Mouse (Mus musculus) liver, postnatal 0 days (tissue): ENCODE results near the gene Chmp1a. TPM values are rescaled to one million over a fixed set of nuclear protein-coding genes. Genes with fewer than 3 reads are reported as not detected.
A peak's percentile ranks its signal among the peaks of the same experiment; 100 is the strongest.
"Not testable (repeated sequence)": the region's sequence is repeated elsewhere in the genome, so short reads cannot be mapped to it uniquely, and the experiment has no call there.

Experiments used
- ATAC-seq: fragments of 200-750 bp; cut with Nextera tagmentation; 2 replicates; pipeline ENCODE4 v1.8.0; 2017; ENCODE audit warnings: mild to moderate bottlenecking, moderate library complexity
- DNase-seq: peaks from one replicate; pipeline ENCODE4 v3.0.0-alpha.2; 2016
- H3K27ac ChIP-seq: fragments of 300-500 bp; sonication (generic); 2 replicates; pipeline ENCODE4 v1.5.1; 2014; ENCODE audit warnings: antibody characterized with exemption, moderate library complexity, mild to moderate bottlenecking, low read depth
- H3K27me3 ChIP-seq: fragments of 300-500 bp; sonication (generic); 2 replicates; pipeline ENCODE4 v1.6.1; 2014; ENCODE audit warnings: low read length, control low read depth, mixed read lengths; ENCODE audit not compliant: insufficient read depth
- H3K36me3 ChIP-seq: fragments of 300-500 bp; sonication (generic); replicated peaks from 2 replicates; pipeline ENCODE4 v1.6.1; 2014; ENCODE audit warnings: mild to moderate bottlenecking, control low read depth, low read length, moderate library complexity, mixed read lengths; ENCODE audit not compliant: insufficient read depth
- H3K4me1 ChIP-seq: fragments of 300-500 bp; sonication (generic); 2 replicates; pipeline ENCODE4 v1.6.1; 2014; ENCODE audit warnings: antibody characterized with exemption, mild to moderate bottlenecking, control low read depth; ENCODE audit not compliant: insufficient read depth
- H3K4me2 ChIP-seq: fragments of 300-500 bp; sonication (generic); 2 replicates; pipeline ENCODE4 v1.6.1; 2014; ENCODE audit warnings: low read depth, mild to moderate bottlenecking, low read length, moderate library complexity, mixed read lengths
- H3K4me3 ChIP-seq: fragments of 300-500 bp; sonication (generic); 2 replicates; pipeline ENCODE4 v1.5.1; 2014; ENCODE audit warnings: low read depth, low read length
- H3K9ac ChIP-seq: fragments of 300-500 bp; sonication (generic); replicated peaks from 2 replicates; pipeline ENCODE4 v1.6.1; 2014; ENCODE audit warnings: mild to moderate bottlenecking, moderate library complexity
- H3K9me3 ChIP-seq: fragments of 300-500 bp; sonication (generic); 2 replicates; pipeline ENCODE4 v1.6.1; 2016; ENCODE audit warnings: mild to moderate bottlenecking, control low read depth, low read length, mixed read lengths
- CTCF ChIP-seq: sonication (generic); IDR thresholded peaks from 2 replicates; pipeline ENCODE4 v1.5.1; 2016; ENCODE audit warnings: antibody characterized with exemption, low read depth
- EP300 ChIP-seq: IDR thresholded peaks from 2 replicates; pipeline ENCODE4 v1.6.1; 2016; ENCODE audit warnings: antibody characterized with exemption, low read depth, mild to moderate bottlenecking
- WGBS: fragments of 180-500 bp; shearing (Covaris S2); extraction: QIAGEN DNeasy Blood & Tissue Kit; methylation state at CpG from one replicate; pipeline ENCODE4 v1.1.7; 2014; ENCODE audit not compliant: insufficient replicate concordance; 5-methylcytosine and 5-hydroxymethylcytosine counted together
- polyA plus RNA-seq: library from polyadenylated mRNA; unstranded; fragments of >200 nt; fragmentation: Nextera tagmentation; extraction: Ambion mirVana; gene quantifications from 2 replicates; pipeline ENCODE4 v1.2.1, GENCODE M21; 2015

The Chmp1a gene
- polyA plus RNA-seq, 1 experiment from 2014 or later, result 60.0 TPM

DNA sequence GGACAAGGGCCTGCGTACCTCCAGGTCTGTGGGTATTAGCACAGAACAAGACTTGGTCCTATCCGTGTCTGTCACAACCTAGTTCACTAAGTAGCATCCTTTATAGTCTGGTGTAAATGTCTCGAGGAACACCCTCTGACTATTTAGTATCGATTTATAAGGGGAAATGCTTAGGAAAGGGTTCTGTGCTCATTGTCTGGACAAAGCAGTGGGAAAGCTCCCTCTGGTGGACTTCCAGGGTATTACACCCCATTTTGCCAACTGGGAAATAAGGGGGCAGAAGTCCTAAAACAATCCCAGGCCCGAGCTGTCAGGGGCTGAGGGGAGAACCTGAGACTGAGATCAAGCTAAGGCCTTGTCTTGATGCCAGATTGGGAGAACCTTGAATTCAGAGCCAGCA, 10.3 kb downstream of the Chmp1a start:
- TF ChIP-seq EP300 (no peak), CTCF (peak; percentile 95)
- WGBS, result 20% methylated on average over 5 of the region's 5 CpGs
- no peak overlapping the region for H3K9ac ChIP-seq
- ATAC-seq, result no peak; the same call in 1 of the 2 replicates
- DNase-seq, result peak; percentile 79
- no peak overlapping the region for H3K4me3 ChIP-seq
- H3K36me3 ChIP-seq, result peaks cover 14% of the 10 kb centered on the region; the same call in 1 of the 2 replicates
- H3K9me3 ChIP-seq, result no peaks in the 10 kb centered on the region
- H3K27me3 ChIP-seq, result no peaks in the 10 kb centered on the region
- no peak overlapping the region for H3K27ac ChIP-seq
- H3K4me2 ChIP-seq, result no peak overlapping the region
- peaks cover 2% of the 10 kb centered on the region; the same call in 1 of the 2 replicates for H3K4me1 ChIP-seq

GRCm38 (mm10) chr8:123199864-123200263, 12.7 kb downstream of the Chmp1a start:
- no peak for TF ChIP-seq EP300
- no peak for TF ChIP-seq CTCF
- Histone ChIP-seq H3K9ac (no peak overlapping the region), H3K4me3 (no peak overlapping the region), H3K4me2 (no peak overlapping the region), H3K27ac (no peak overlapping the region), H3K36me3 (no peaks in the 10 kb centered on the region), H3K27me3 (no peaks in the 10 kb centered on the region), H3K4me1 (peaks cover 2% of the 10 kb centered on the region; the same call in 1 of the 2 replicates), H3K9me3 (no peaks in the 10 kb centered on the region)
- 64% methylated on average over 14 of the region's 14 CpGs for WGBS
- DNase-seq (no peak), ATAC-seq (no peak)

GRCm38 (mm10) chr8:123197016-123197415, 15.5 kb downstream of the Chmp1a start:
- peak; percentile 79 for ATAC-seq
- not testable (repeated sequence) for H3K27ac ChIP-seq, H3K4me3 ChIP-seq, H3K4me1 ChIP-seq, H3K9me3 ChIP-seq, H3K27me3 ChIP-seq, H3K9ac ChIP-seq, H3K4me2 ChIP-seq, DNase-seq, H3K36me3 ChIP-seq
- WGBS, result 62% methylated on average over 5 of the region's 5 CpGs

DNA sequence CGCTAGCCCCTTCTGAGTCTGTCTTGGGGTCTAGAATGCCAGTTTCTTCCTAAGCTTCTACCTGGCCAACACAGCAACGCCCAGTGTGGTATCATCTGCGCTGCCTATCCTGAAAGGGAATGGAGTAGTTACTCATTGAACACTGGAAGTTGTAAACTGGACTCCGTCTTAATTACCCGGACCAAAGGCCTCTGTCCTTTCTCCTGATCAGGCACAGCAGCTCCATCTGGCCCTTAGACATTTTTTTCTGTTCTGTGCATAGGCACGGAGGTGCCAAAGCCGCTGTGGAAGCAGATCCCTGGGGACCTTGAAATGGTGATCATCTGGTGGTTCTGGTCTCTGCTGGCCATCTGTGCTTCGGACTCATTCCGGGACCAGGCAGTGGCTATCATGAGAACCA, 18.8 kb downstream of the Chmp1a start:
- no peak for TF ChIP-seq EP300
- TF ChIP-seq CTCF, result no peak
- no peak for DNase-seq
- Histone ChIP-seq H3K4me3 (no peak overlapping the region), H3K27me3 (no peaks in the 10 kb centered on the region), H3K9ac (no peak overlapping the region), H3K4me1 (peaks cover 2% of the 10 kb centered on the region; the same call in 1 of the 2 replicates), H3K36me3 (no peaks in the 10 kb centered on the region), H3K4me2 (no peak overlapping the region), H3K27ac (no peak overlapping the region), H3K9me3 (no peaks in the 10 kb centered on the region)
- WGBS, result 86% methylated on average over 9 of the region's 9 CpGs
- ATAC-seq, result no peak

GRCm38 (mm10) chr8:123191908-123192307, 20.7 kb downstream of the Chmp1a start:
- H3K9me3 ChIP-seq, result no peaks in the 10 kb centered on the region
- H3K27ac ChIP-seq, result no peak overlapping the region
- H3K4me1 ChIP-seq, result 0 out of 2 replicates have a peak, but pooled peaks cover 2% of the 10 kb centered on the region
- ATAC-seq, result no peak
- no peaks in the 10 kb centered on the region for H3K36me3 ChIP-seq
- no peak overlapping the region for H3K4me3 ChIP-seq
- TF ChIP-seq CTCF, result no peak
- no peak for TF ChIP-seq EP300
- H3K27me3 ChIP-seq, result no peaks in the 10 kb centered on the region
- 51% methylated on average over 8 of the region's 8 CpGs for WGBS
- no peak overlapping the region for H3K9ac ChIP-seq
- no peak for DNase-seq
- H3K4me2 ChIP-seq, result no peak overlapping the region

GRCm38 (mm10) chr8:123190678-123191077, 21.9 kb downstream of the Chmp1a start:
- peak; percentile 83 for DNase-seq
- Histone ChIP-seq H3K9me3 (no peaks in the 10 kb centered on the region), H3K4me2 (no peak overlapping the region), H3K9ac (no peak overlapping the region), H3K4me1 (0 out of 2 replicates have a peak, but pooled peaks cover 2% of the 10 kb centered on the region), H3K4me3 (no peak overlapping the region), H3K36me3 (no peaks in the 10 kb centered on the region), H3K27me3 (no peaks in the 10 kb centered on the region), H3K27ac (no peak overlapping the region)
- 2% methylated on average over 9 of the region's 9 CpGs for WGBS
- no peak for TF ChIP-seq EP300
- TF ChIP-seq CTCF, result peak; percentile 66
- ATAC-seq, result peak; percentile 65; the same call in 1 of the 2 replicates

DNA sequence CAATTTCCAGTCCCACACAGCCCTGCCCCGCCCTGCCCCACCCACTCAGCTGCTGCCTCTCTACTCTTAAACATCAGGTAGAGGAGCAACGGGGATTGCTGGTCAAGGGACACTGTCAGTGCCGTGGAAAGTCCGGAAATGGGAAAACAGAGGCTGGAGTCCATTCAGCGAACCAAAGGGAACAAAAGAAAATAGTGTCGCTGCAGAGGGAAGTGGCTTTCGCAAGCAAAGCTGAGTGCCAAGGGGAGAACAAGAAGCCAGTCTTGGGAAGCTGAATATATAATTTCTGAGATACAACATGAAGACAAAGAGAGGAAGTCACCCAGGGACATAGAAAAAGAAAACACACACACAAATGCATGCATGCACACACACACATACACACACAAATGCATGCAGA, 23.7 kb downstream of the Chmp1a start:
- Histone ChIP-seq H3K9ac (no peak overlapping the region), H3K4me2 (no peak overlapping the region), H3K36me3 (no peaks in the 10 kb centered on the region), H3K4me3 (no peak overlapping the region), H3K9me3 (no peaks in the 10 kb centered on the region), H3K27ac (no peak overlapping the region), H3K27me3 (no peaks in the 10 kb centered on the region), H3K4me1 (0 out of 2 replicates have a peak, but pooled peaks cover 2% of the 10 kb centered on the region)
- ATAC-seq (no peak), DNase-seq (no peak)
- TF ChIP-seq CTCF, result no peak
- TF ChIP-seq EP300, result no peak
- 38% methylated on average over 7 of the region's 7 CpGs for WGBS
